Mouse (Mus musculus): ENCODE data around the gene Ajap1. TPM values are rescaled to one million over a fixed set of nuclear protein-coding genes. Genes with fewer than 3 reads are reported as not detected.

Ajap1 gene
- polyA plus RNA-seq, 1 experiment from 2014 or later = not detected

GRCm38 (mm10) chr4:153442522-153442921 lies 40.1 kb downstream of the Ajap1 start:
- no peak for TF ChIP-seq CTCF (IDR thresholded peaks at IDR 0.05)
- no peak for ATAC-seq
- in situ Hi-C loops (cut with MboI; ENCODE audit: low pct_unique_long_range_greater_than_20kb) = no loop called here
- no peak for DNase-seq (ENCODE audit: low read depth, low spot score)
- H3K27me3 ChIP-seq = no peaks in the 10 kb centered on the region
- POLR2A ChIA-PET = no interaction called here
- CTCF ChIA-PET = no interaction called here

GRCm38 (mm10) chr4:153439868-153440267 lies 42.7 kb downstream of the Ajap1 start:
- DNase-seq (ENCODE audit: low read depth, low spot score) (no peak), ATAC-seq (no peak)
- in situ Hi-C loops (cut with MboI; ENCODE audit: low pct_unique_long_range_greater_than_20kb) = no loop called here
- no peaks in the 10 kb centered on the region for H3K27me3 ChIP-seq
- TF ChIP-seq CTCF (IDR thresholded peaks at IDR 0.05) = no peak
- ChIA-PET POLR2A (no interaction called here), CTCF (no interaction called here)

- H3K27me3 ChIP-seq = no peaks in the 10 kb centered on the region
- ChIA-PET CTCF (interaction anchor here (2.0 kb wide), 1 partner anchor 10 kb away, joined by 4 read pairs; no protein-coding TSS in a partner anchor), POLR2A (no interaction called here)
- in situ Hi-C loops (cut with MboI; ENCODE audit: low pct_unique_long_range_greater_than_20kb) = no loop called here
- ATAC-seq (no peak), DNase-seq (ENCODE audit: low read depth, low spot score) (no peak)
- no peak for TF ChIP-seq CTCF (IDR thresholded peaks at IDR 0.05)
These were observed 43.6 kb downstream of the Ajap1 start for GRCm38 (mm10) chr4:153439031-153439430.

GRCm38 (mm10) chr4:153437196-153437595 lies 45.4 kb downstream of the Ajap1 start:
- H3K27me3 ChIP-seq = no peaks in the 10 kb centered on the region
- DNase-seq (ENCODE audit: low read depth, low spot score) = no peak
- ChIA-PET POLR2A (no interaction called here), CTCF (interaction anchor here (2.0 kb wide), 1 partner anchor 9 kb away, joined by 4 read pairs; no protein-coding TSS in a partner anchor)
- ATAC-seq = no peak
- no peak for TF ChIP-seq CTCF (IDR thresholded peaks at IDR 0.05)
- in situ Hi-C loops (cut with MboI; ENCODE audit: low pct_unique_long_range_greater_than_20kb) = no loop called here

- POLR2A ChIA-PET = no interaction called here
- ATAC-seq (no peak), DNase-seq (ENCODE audit: low read depth, low spot score) (no peak)
- H3K27me3 ChIP-seq = no peaks in the 10 kb centered on the region
- CTCF ChIA-PET = no interaction called here
- in situ Hi-C loops (cut with MboI; ENCODE audit: low pct_unique_long_range_greater_than_20kb) = no loop called here
- TF ChIP-seq CTCF (IDR thresholded peaks at IDR 0.05) = no peak
These were observed 46.7 kb downstream of the Ajap1 start for GRCm38 (mm10) chr4:153435917-153436316.

GRCm38 (mm10) chr4:153429971-153430370 lies 52.6 kb downstream of the Ajap1 start:
- POLR2A ChIA-PET = no interaction called here
- in situ Hi-C loops (cut with MboI; ENCODE audit: low pct_unique_long_range_greater_than_20kb) = no loop called here
- DNase-seq (ENCODE audit: low read depth, low spot score) (no peak), ATAC-seq (no peak)
- TF ChIP-seq CTCF (IDR thresholded peaks at IDR 0.05) = no peak
- CTCF ChIA-PET = no interaction called here
- H3K27me3 ChIP-seq = no peaks in the 10 kb centered on the region

- CTCF ChIA-PET = no interaction called here
- POLR2A ChIA-PET = no interaction called here
- ATAC-seq = no peak
- in situ Hi-C loops (cut with MboI; ENCODE audit: low pct_unique_long_range_greater_than_20kb) = no loop called here
- H3K27me3 ChIP-seq = no peaks in the 10 kb centered on the region
- no peak for DNase-seq (ENCODE audit: low read depth, low spot score)
- TF ChIP-seq CTCF (IDR thresholded peaks at IDR 0.05) = no peak
These were observed 56.5 kb downstream of the Ajap1 start for GRCm38 (mm10) chr4:153425961-153426656.

GRCm38 (mm10) chr4:153424324-153424723 lies 58.3 kb downstream of the Ajap1 start:
- no peak for DNase-seq (ENCODE audit: low read depth, low spot score)
- no peaks in the 10 kb centered on the region for H3K27me3 ChIP-seq
- no peak for TF ChIP-seq CTCF (IDR thresholded peaks at IDR 0.05)
- in situ Hi-C loops (cut with MboI; ENCODE audit: low pct_unique_long_range_greater_than_20kb) = no loop called here
- CTCF ChIA-PET = no interaction called here
- ATAC-seq = no peak
- POLR2A ChIA-PET = no interaction called here

GRCm38 (mm10) chr4:153417926-153418325 lies 64.7 kb downstream of the Ajap1 start:
- in situ Hi-C loops (cut with MboI; ENCODE audit: low pct_unique_long_range_greater_than_20kb) = no loop called here
- no peak for TF ChIP-seq CTCF (IDR thresholded peaks at IDR 0.05)
- POLR2A ChIA-PET = no interaction called here
- CTCF ChIA-PET = no interaction called here
- DNase-seq (ENCODE audit: low read depth, low spot score) (no peak), ATAC-seq (no peak)
- no peaks in the 10 kb centered on the region for H3K27me3 ChIP-seq

GRCm38 (mm10) chr4:153417164-153417896 lies 65.3 kb downstream of the Ajap1 start:
- in situ Hi-C loops (cut with MboI; ENCODE audit: low pct_unique_long_range_greater_than_20kb) = no loop called here
- CTCF ChIA-PET = no interaction called here
- DNase-seq (ENCODE audit: low read depth, low spot score) (no peak), ATAC-seq (no peak)
- no peaks in the 10 kb centered on the region for H3K27me3 ChIP-seq
- POLR2A ChIA-PET = no interaction called here
- no peak for TF ChIP-seq CTCF (IDR thresholded peaks at IDR 0.05)

GRCm38 (mm10) chr4:153416111-153416510 lies 66.5 kb downstream of the Ajap1 start:
- in situ Hi-C loops (cut with MboI; ENCODE audit: low pct_unique_long_range_greater_than_20kb) = no loop called here
- no peaks in the 10 kb centered on the region for H3K27me3 ChIP-seq
- ATAC-seq (no peak), DNase-seq (ENCODE audit: low read depth, low spot score) (no peak)
- CTCF ChIA-PET = no interaction called here
- POLR2A ChIA-PET = no interaction called here
- no peak for TF ChIP-seq CTCF (IDR thresholded peaks at IDR 0.05)

Measured in Patski (cell line).